Mouse (Mus musculus) liver (tissue): ENCODE measurements at regions not wholly inside any gene's neighbourhood (a gene's known extent, or its start where the extent isn't known, plus 50 kb on each side); places are given as distances from the start of the nearest gene placed in this dataset.

Experiments used
- DNase-seq: peaks from one replicate; pipeline ENCODE4 v3.0.0-alpha.2; 2020; ENCODE audit warnings: mixed read lengths

- DNase-seq = peak; percentile 18
Observed at GRCm38 (mm10) chr13:44305134-44305991, 423.9 kb upstream of the Jarid2 start.

DNA sequence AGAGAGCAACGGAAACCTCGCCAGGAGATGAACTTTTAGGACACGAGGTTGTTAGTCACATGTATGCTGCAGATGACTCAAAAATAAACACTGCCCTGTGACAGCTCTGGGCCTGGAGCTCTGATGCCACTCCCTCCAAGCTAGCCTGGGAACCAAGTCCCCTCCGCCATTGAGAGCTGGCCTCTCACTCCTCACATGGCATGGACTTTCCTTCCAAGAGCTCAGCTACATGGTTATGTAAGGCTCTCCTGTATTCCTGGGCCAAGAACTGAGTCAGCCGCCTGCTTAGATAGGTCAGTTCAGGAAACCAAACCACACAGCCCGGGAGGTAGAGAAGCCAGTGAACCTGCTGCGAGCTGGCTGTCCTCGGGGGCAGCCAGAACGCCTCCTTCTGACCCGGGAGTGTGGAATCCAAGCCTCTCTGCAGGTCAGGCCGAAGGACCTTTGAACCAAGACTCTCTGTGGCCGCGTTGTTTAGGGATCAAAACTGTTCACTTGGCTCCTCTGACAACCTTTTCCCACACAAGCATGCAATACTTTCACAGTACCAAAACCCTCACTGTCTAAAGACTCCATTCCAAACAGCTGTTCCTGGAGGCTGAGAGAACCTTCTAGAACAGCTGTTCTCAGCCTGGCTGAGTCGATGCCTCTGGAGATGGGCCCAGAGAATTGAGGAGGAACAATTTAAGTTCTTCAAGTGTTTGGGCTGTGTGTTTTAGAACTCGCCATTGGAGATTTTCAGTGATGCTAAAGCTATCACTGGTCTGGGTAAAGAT lies 422.8 kb upstream of the Jarid2 start:
- no peak for DNase-seq

GRCm38 (mm10) chr13:44308227-44308626 lies 421.0 kb upstream of the Jarid2 start:
- no peak for DNase-seq

GRCm38 (mm10) chr13:44312237-44312636 lies 417.0 kb upstream of the Jarid2 start:
- no peak for DNase-seq

GRCm38 (mm10) chr13:44316747-44317446 lies 412.4 kb upstream of the Jarid2 start:
- DNase-seq = no peak

DNA sequence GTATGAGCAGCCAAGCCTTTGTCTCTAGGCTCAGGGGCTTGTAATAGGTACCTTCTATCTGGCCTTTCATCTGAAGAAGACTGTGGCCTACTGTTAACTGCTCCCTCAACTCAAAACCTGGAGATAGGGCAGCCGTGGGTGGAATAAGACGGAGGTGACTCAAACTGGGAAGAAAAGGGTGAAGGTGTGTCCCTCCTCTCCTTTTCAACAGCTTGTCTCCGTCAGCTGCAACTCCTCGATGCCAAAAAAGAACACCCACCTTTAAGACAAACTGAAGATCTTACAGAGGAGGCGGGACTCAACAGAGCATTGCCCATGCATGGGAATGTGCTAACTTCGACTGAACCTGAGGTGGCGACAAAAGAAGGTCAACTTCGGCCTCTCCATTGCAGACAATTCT lies 411.7 kb upstream of the Jarid2 start:
- DNase-seq = no peak

DNA sequence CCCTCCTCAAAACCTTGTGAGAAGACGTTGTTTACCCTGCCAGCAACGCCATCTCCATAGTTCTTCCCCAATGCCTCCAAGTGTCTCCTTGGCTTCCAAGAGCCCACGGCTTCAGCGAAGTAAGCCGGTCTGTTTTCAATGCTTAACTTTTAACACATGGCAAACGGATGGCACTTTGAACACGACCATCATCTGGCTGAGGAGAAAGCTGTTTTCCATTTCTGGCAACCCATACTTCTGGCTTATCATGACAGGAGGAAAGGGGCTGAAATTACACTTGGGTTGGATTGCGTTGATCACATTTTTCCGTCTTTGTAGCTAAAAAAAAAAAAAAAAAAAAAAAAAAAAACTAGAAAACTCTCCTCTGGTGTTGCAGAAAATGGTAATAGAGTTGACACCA lies 410.2 kb upstream of the Jarid2 start:
- no peak for DNase-seq

DNA sequence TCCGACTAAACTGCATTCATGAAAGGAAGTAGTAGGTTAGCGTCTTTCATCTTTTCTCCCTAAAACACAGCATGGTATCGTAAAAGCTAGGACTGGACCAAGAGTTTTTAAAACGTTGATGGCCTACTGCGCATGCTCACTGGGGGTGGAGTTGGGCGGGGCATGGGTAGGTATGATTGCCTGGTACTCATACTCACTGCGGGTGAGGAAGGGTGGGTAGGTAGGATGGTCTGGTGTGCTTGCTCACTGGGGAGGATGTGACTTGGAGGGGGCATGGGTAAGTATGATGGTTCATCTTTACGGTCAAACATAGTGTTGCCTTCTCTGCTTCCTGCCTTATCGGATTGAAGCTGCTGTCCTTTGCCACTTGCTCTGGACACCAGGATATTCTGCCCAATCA lies 409.8 kb upstream of the Jarid2 start:
- no peak for DNase-seq

- no peak for DNase-seq
Observed at GRCm38 (mm10) chr13:44320311-44320710, 409.0 kb upstream of the Jarid2 start.

GRCm38 (mm10) chr13:44321009-44321596 lies 408.2 kb upstream of the Jarid2 start:
- DNase-seq = no peak

DNA sequence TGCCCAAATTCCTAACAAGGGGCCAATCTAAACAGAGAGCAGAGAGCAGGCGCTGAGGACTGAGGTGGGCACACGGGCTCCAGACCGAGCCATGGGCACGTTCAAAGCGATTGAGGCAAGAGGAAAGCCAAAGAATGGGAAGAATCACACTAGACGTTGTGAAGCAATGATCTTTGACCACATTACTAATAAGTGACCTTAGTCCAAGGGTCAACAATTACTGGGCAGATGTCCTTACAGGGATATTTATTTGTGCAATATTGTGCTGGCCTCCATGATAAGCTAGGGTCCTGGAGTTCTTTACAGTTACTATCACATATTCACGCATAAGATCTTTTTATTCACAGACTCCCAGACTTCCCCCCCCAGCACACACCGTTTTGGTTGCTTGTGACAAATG lies 400.9 kb upstream of the Jarid2 start:
- no peak for DNase-seq

- no peak for DNase-seq
Observed at GRCm38 (mm10) chr13:44329161-44329560, 400.1 kb upstream of the Jarid2 start.

- no peak for DNase-seq
Observed at GRCm38 (mm10) chr13:44329701-44330100, 399.6 kb upstream of the Jarid2 start.

- DNase-seq = no peak
Observed at GRCm38 (mm10) chr13:44332716-44333240, 396.5 kb upstream of the Jarid2 start.

- peak; percentile 28 for DNase-seq
Observed at GRCm38 (mm10) chr13:44339061-44339741, 390.1 kb upstream of the Jarid2 start.

DNA sequence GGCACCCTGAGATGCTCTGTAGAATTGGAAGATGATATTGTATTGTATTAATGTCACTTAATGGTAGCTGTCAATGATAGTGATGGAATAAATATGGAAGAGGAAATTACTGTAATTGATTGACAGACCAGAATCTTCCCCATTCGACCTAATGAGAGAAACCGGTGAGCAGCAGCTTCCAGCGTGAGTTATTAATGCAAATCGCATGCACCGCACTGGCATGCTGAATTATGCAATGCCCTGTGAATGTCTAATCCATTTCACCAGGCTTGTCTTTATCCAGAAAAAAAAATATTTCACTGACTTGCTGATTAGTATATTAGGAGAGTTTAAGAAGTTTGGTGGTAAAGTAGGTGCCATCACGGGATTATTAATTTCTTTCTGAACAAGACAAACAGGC lies 384.2 kb upstream of the Jarid2 start:
- no peak for DNase-seq

DNA sequence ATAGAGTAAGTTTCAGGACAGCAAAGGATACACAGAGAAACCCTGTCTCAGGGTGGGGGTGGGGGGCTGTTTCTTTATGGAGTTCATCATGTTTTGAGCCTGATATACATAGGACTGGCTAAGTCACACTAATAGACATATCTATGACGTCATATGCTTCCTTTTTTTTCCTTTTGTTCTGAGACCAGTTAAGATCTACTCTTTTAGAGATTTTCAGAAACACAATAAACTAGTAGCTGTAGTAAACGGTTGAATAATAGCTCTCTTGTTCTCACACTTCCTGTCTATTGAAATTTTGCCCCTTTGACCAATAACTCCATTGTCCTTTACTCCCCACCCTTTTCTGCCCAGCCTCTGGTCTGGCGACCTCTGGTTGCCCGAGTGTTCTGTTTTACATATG lies 382.6 kb upstream of the Jarid2 start:
- DNase-seq = no peak

DNA sequence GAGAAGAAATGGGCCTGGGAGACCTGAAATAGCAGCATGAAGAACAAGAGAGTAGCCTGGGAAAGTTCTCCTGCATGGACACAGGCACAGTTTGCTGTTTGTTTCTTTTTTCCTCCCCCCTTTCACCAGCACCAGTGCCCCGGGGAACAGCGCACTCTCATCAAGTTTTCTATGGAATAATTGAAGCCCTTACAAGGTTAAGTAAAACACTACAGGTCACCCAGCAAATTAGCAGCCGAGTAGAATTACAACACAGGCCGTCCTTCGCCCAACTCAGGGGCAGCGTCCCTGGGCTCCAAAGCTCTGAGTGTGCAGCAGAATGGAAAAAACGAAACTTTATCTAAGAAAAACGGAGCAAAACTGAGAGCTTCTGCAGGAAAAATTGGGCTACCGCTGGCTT lies 381.6 kb upstream of the Jarid2 start:
- no peak for DNase-seq

GRCm38 (mm10) chr13:44353899-44354298 lies 375.4 kb upstream of the Jarid2 start:
- DNase-seq = no peak

DNA sequence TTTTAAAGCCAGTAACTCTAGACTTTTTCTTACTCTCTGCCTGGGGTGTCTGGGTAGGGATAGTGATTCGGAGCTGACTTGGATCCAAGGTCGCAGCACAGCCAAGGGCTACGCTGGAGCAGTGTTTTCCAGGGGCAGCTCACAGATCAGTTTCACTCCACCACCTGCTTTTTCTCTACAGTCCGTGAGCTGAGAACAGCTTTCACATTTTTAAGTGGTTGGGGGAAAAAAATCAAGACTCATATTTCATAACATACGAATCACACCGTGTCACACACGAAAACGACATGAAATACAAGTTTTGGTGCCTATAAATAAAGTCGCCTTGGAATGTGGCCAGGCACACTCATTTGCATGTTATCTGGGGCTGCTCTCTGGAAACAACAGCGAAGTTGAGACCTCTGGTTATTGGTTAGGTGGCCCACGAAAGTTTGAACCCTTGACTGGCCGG lies 373.5 kb upstream of the Jarid2 start:
- DNase-seq = no peak

DNA sequence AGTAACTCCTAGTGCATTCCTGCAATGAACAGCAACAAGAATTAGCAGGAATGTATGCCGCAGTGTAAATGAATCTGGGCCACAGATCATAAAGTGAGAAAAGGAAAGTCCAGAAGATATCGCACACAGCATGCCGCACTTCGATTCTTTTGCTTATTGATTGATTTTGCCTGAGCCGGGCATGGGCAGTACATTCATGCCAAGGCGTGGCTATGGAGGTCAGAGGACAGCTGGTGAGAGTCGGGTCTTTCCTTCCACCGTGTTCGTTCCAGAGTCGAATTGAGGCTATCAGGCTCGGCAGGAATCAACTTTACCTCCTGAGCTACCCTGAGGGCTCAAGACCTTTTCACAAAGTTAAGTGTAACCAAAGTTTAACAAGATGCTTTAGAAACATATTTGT lies 372.3 kb upstream of the Jarid2 start:
- no peak for DNase-seq

DNA sequence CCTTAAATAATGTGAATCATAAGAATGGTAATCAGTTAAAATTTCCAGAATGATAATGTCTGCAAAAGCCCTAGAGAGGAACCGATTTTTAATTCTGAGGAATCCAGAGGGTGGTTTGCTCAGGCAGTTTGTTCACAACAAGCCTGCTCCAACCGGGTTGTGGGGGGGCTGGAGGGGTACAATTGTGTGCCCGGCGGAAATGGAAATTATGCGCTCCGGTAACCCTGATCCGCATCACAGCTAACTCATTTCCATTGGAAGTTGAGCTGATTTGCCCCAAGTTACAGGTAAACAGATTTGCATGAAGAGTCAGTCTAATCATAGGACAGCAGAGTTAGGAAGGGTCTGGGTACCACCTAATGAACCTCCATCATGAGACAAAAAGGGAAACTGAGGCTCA lies 369.9 kb upstream of the Jarid2 start:
- no peak for DNase-seq
